Mouse (Mus musculus) liver, embryonic 11.5 days (tissue): ENCODE measurements around the gene 1700067P10Rik. TPM values are rescaled to one million over a fixed set of nuclear protein-coding genes. Genes with fewer than 3 reads are reported as not detected.
A peak's percentile ranks its signal among the peaks of the same experiment; 100 is the strongest.

Experiments used
- ATAC-seq: fragments of 200-750 bp; cut with Nextera tagmentation; replicated peaks from 2 replicates; pipeline ENCODE4 v1.8.0; 2017; ENCODE audit warnings: moderate number of reproducible peaks, mild to moderate bottlenecking, moderate TSS enrichment, moderate library complexity; ENCODE audit not compliant: low FRiP score
- DNase-seq: peaks from one replicate; pipeline ENCODE4 v3.0.0-alpha.2; 2017; ENCODE audit warnings: low spot score
- H3K27ac ChIP-seq: fragments of 300-500 bp; sonication (generic); 2 replicates; pipeline ENCODE4 v1.5.1; 2014; ENCODE audit warnings: mild to moderate bottlenecking, low read depth, low read length, control low read depth
- H3K27me3 ChIP-seq: fragments of 300-500 bp; sonication (generic); replicated peaks from 2 replicates; pipeline ENCODE4 v1.6.1; 2014; ENCODE audit warnings: low read length, mixed read lengths; ENCODE audit not compliant: control insufficient read depth, insufficient read depth
- H3K36me3 ChIP-seq: fragments of 300-500 bp; sonication (generic); 2 replicates; pipeline ENCODE4 v1.6.1; 2014; ENCODE audit warnings: mild to moderate bottlenecking, low read length, moderate library complexity, mixed read lengths; ENCODE audit not compliant: control insufficient read depth, insufficient read depth
- H3K4me1 ChIP-seq: fragments of 300-500 bp; sonication (generic); replicated peaks from 2 replicates; pipeline ENCODE4 v1.6.1; 2014; ENCODE audit warnings: low read length, mixed read lengths; ENCODE audit not compliant: control insufficient read depth, insufficient read depth
- H3K4me2 ChIP-seq: fragments of 300-500 bp; sonication (generic); 2 replicates; pipeline ENCODE4 v1.6.1; 2014; ENCODE audit warnings: mild to moderate bottlenecking, control low read depth, moderate library complexity
- H3K4me3 ChIP-seq: fragments of 300-500 bp; sonication (generic); 2 replicates; pipeline ENCODE4 v1.5.1; 2014; ENCODE audit warnings: low read depth, low read length, control low read depth
- H3K9ac ChIP-seq: fragments of 300-500 bp; sonication (generic); 2 replicates; pipeline ENCODE4 v1.6.1; 2014; ENCODE audit warnings: low read depth, low read length, control low read depth
- H3K9me3 ChIP-seq: fragments of 300-500 bp; sonication (generic); 2 replicates; pipeline ENCODE4 v1.6.1; 2016; ENCODE audit warnings: low read length, inconsistent platforms, mixed read lengths; ENCODE audit not compliant: control insufficient read depth
- WGBS: fragments of 180-500 bp; shearing (Covaris S2); extraction: QIAGEN DNeasy Blood & Tissue Kit; methylation state at CpG from one replicate; pipeline ENCODE4 v1.1.7; 2014; 5-methylcytosine and 5-hydroxymethylcytosine counted together
- polyA plus RNA-seq: library from polyadenylated mRNA; unstranded; fragments of >200 nt; fragmentation: Nextera tagmentation; extraction: Ambion mirVana; gene quantifications from 2 replicates; pipeline ENCODE4 v1.2.1, GENCODE M21; 2014

Gene 1700067P10Rik
- polyA plus RNA-seq, 1 experiment from 2014 or later, result not detected

DNA sequence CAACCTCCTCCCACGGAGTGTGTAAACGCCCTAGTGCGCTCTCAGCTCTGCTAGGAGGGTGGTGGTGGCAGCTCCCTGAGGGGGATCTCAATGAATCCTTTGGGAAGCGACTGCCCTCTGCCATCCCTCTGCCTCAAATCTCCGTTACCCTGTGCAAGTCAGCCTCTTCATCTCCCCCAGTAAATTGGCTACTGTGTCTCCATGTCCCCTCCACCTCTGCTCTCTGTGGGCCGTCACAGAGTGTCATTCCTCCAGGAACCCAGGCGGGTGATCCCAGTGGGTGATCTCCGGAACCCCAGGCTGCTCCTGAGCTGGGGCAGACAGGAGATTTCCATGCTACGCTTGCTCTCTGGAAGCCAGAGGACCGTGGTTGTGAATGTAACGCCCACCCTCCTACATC, 10.2 kb downstream of the 1700067P10Rik start:
- no peak overlapping the region for H3K27ac ChIP-seq
- no peaks in the 10 kb centered on the region for H3K36me3 ChIP-seq
- H3K4me3 ChIP-seq, result no peak overlapping the region
- peaks cover 63% of the 10 kb centered on the region for H3K27me3 ChIP-seq
- no peaks in the 10 kb centered on the region for H3K9me3 ChIP-seq
- no peak overlapping the region for H3K9ac ChIP-seq
- no peak for DNase-seq
- no peak for ATAC-seq
- H3K4me2 ChIP-seq, result peak overlapping the region; percentile 58
- H3K4me1 ChIP-seq, result peaks cover 15% of the 10 kb centered on the region
- WGBS, result 16% methylated on average over 11 of the region's 11 CpGs

DNA sequence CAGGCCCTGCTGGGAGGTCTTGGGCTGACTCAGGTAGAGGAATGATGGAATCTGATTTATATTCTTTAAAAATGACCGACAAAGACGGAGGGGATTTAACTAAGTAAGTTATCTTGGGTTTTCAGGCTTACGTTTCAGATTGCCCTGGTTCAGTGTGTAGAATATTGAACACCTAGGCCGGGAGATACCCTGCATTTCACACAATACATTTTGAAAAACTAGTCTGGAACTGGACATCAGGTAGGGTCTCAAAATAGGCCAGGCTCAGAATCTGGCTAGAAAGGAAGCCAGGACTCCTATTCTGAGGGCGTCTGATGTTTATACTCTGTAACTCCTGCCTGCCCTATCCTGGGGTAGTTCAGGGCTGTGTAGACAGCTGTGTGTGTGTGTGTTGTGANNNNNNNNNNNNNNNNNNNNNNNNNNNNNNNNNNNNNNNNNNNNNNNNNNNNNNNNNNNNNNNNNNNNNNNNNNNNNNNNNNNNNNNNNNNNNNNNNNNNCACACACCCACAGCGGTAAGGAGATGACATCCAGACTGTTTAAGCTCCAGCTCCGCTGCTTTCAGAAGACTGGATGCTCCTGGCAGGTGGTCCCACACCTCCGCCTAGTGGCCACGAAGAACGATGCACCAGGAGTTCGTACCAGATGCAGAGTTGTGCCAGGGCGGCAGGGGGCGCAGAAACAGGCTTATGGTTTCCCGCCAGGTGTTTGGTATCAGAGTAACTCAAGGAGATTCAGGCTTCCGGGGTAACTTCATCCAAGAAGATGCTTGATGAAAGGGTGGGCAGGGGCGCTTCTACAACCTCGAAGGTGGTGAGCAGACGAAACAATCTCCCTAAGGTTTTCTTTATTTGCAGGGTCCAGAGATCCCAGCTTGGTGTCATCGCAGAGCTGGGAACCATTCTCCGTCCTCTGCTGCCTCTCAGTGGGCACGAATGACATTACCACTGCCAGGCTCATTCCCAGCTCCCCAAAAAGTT, 11.6 kb downstream of the 1700067P10Rik start:
- 13% methylated on average over 20 of the region's 21 CpGs for WGBS
- H3K27me3 ChIP-seq, result peaks cover 49% of the 10 kb centered on the region
- peak overlapping the region; percentile 36; the same call in 1 of the 2 replicates for H3K4me2 ChIP-seq
- H3K27ac ChIP-seq, result no peak overlapping the region
- H3K9me3 ChIP-seq, result no peaks in the 10 kb centered on the region
- DNase-seq (peak; percentile 87), ATAC-seq (peak; percentile 57)
- H3K36me3 ChIP-seq, result no peaks in the 10 kb centered on the region
- peaks cover 15% of the 10 kb centered on the region for H3K4me1 ChIP-seq
- no peak overlapping the region for H3K4me3 ChIP-seq
- H3K9ac ChIP-seq, result no peak overlapping the region

DNA sequence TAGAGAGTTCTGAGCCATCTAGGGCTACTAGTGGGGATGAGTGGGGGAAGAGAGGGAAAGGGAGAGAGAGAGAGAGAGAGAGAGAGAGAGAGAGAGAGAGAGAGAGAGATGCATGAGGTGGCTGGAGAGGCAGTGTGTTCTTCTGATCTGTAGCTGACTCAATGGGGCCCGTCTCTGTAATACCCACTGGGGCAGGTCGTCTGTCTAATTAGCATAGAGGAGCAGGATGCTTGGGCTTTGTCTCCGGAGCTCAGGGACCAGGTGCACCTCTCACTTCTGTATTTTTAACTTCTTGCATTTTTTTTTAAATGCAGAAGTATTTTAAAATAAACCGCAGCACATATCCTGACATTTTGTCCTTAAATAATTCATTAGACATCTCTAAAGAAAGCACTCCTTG, 18.2 kb downstream of the 1700067P10Rik start:
- H3K27me3 ChIP-seq, result no peaks in the 10 kb centered on the region
- ATAC-seq, result no peak
- 55% methylated on average over 4 of the region's 4 CpGs for WGBS
- no peaks in the 10 kb centered on the region for H3K4me1 ChIP-seq
- H3K4me2 ChIP-seq, result no peak overlapping the region
- DNase-seq, result no peak
- no peak overlapping the region for H3K9ac ChIP-seq
- no peaks in the 10 kb centered on the region for H3K9me3 ChIP-seq
- H3K4me3 ChIP-seq, result no peak overlapping the region
- H3K27ac ChIP-seq, result no peak overlapping the region
- no peaks in the 10 kb centered on the region for H3K36me3 ChIP-seq

DNA sequence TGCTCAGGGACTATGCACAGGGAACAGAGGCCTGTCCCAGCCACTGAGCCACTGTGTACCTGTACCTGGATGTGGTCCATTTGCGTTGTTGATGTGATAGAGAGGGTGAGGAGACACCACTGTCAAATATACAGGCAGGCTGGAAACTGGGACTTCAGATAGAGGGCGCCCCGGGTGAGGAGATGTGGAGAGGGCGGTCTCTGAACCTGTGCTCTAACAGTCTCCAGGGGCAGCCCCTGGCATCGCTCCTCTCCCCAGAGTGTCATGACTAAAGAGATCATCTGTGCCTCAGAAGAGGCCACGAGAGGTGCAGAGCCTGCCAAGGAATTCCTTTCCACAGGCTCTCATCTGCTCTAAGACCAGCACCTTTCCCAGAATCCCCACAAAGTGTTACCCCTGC, 18.7 kb downstream of the 1700067P10Rik start:
- no peaks in the 10 kb centered on the region for H3K4me1 ChIP-seq
- H3K4me2 ChIP-seq, result no peak overlapping the region
- no peak for ATAC-seq
- no peak overlapping the region for H3K9ac ChIP-seq
- H3K36me3 ChIP-seq, result no peaks in the 10 kb centered on the region
- no peak overlapping the region for H3K4me3 ChIP-seq
- no peak for DNase-seq
- no peaks in the 10 kb centered on the region for H3K27me3 ChIP-seq
- 61% methylated on average over 6 of the region's 6 CpGs for WGBS
- H3K27ac ChIP-seq, result no peak overlapping the region
- H3K9me3 ChIP-seq, result no peaks in the 10 kb centered on the region

DNA sequence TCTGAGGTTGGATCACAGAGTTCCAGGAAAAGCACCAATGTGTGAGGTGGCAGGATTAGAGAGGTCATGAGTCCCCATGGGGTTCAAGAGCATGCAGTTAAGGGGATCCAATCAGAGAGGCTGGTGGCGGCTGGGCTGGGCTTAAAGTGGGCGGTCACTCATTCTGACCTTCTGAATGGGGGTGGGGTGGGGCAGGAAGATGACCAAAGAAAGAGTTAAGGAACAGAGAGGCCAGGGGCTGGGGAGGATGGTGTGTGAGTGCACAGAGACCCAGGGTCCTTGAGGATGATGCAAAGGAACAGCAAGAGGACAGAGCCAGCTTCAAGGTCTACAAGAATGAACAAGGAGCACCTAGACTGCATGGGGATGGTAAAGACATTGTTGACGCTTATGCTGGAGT, 19.4 kb downstream of the 1700067P10Rik start:
- no peak overlapping the region for H3K27ac ChIP-seq
- no peaks in the 10 kb centered on the region; the same call in 1 of the 2 replicates for H3K9me3 ChIP-seq
- WGBS, result 77% methylated on average over 3 of the region's 3 CpGs
- H3K4me2 ChIP-seq, result no peak overlapping the region
- H3K9ac ChIP-seq, result no peak overlapping the region
- no peak for DNase-seq
- no peaks in the 10 kb centered on the region for H3K36me3 ChIP-seq
- no peak for ATAC-seq
- no peaks in the 10 kb centered on the region for H3K27me3 ChIP-seq
- no peak overlapping the region for H3K4me3 ChIP-seq
- no peaks in the 10 kb centered on the region for H3K4me1 ChIP-seq

DNA sequence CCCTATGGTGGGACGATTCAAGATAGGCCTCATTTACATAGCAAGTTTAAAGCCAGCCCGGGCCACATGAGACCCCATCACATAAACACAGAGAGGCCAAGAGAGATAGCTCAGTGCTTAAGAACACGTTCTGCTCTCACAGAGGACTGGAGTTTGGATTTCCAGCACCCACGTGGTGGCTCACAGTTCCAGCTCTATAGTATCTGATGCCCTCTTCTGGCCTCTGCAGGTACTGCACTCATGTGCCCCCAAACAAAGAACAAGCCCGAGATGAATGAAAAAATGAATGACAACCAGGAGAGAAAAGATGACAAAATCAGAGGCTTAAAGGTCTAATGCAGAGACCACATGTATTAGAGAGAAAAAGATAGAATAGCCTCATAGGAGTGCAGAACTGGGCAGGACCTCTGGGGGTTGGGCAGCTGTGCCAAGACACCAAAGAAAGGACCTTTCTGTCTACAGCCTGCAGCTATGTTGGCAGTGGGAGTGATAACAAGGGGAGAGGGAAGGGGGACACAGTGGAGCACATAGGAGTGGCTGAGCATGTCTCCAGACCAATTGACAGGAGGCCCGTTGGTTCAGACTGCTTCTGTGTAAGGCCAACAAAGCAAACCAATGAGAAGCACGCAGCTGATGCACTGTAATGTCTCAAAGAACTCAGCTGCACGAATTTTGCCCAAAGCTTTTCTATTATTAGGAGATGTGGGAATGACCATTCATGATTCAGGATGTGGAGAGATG, 21.6 kb downstream of the 1700067P10Rik start:
- no peak for ATAC-seq
- no peaks in the 10 kb centered on the region for H3K27me3 ChIP-seq
- no peaks in the 10 kb centered on the region for H3K4me1 ChIP-seq
- no peak overlapping the region for H3K27ac ChIP-seq
- no peak overlapping the region for H3K4me3 ChIP-seq
- H3K4me2 ChIP-seq, result no peak overlapping the region
- 44% methylated on average over 8 of the region's 8 CpGs for WGBS
- no peak overlapping the region for H3K9ac ChIP-seq
- H3K9me3 ChIP-seq, result no peaks in the 10 kb centered on the region; the same call in 1 of the 2 replicates
- DNase-seq, result no peak
- no peaks in the 10 kb centered on the region for H3K36me3 ChIP-seq

DNA sequence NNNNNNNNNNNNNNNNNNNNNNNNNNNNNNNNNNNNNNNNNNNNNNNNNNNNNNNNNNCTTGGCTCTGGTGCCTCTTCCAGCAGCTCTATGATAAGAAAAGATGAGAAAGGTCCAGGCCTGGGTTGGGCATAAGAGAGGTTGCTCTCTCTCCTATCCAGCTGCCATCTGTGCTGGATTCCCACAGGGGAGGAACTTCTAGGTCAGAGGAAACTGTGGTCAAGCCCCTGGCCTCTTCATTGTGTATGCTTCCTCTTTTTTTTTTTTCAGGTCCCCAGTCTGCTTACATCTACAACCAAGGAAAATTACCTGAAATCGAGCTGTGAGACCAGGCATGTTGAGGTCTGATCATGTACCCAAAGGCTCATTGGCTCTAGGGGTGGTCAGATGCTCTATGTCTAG, 29.5 kb downstream of the 1700067P10Rik start:
- Histone ChIP-seq H3K9me3 (no peaks in the 10 kb centered on the region; the same call in 1 of the 2 replicates), H3K4me1 (no peaks in the 10 kb centered on the region), H3K4me3 (no peak overlapping the region), H3K27ac (no peak overlapping the region), H3K36me3 (no peaks in the 10 kb centered on the region), H3K4me2 (no peak overlapping the region), H3K27me3 (no peaks in the 10 kb centered on the region), H3K9ac (no peak overlapping the region)
- ATAC-seq (no peak), DNase-seq (no peak)
- 43% methylated on average over 1 of the region's 1 CpGs for WGBS

DNA sequence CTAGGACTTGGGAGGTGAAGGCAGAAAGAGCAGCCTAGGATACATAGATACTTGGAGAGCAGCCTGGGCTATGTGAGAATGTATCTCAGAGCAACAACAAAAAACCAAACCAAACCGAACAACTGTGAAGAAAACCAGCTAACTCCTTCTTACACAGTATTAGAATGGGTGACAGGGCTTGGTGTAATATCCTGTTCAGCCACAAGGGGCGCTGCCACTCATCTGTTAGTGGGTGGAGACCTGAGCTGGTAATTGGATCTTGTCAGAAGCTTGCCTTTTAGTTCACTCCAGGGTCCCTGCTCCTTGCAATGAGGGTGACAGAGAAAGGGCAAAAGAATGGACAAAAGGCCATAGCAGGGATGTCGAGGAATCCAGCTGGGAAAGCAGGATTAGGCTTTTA, 30.5 kb downstream of the 1700067P10Rik start:
- H3K4me2 ChIP-seq, result no peak overlapping the region
- H3K27me3 ChIP-seq, result no peaks in the 10 kb centered on the region
- no peaks in the 10 kb centered on the region for H3K4me1 ChIP-seq
- H3K9me3 ChIP-seq, result no peaks in the 10 kb centered on the region
- DNase-seq (peak; percentile 68), ATAC-seq (peak; percentile 60; the same call in 1 of the 2 replicates)
- no peak overlapping the region for H3K27ac ChIP-seq
- H3K9ac ChIP-seq, result no peak overlapping the region
- H3K4me3 ChIP-seq, result no peak overlapping the region
- H3K36me3 ChIP-seq, result no peaks in the 10 kb centered on the region
- 22% methylated on average over 3 of the region's 3 CpGs for WGBS
